Mouse (Mus musculus) limb, embryonic 12.5 days (tissue): ENCODE data around the gene Dab1. TPM values are rescaled to one million over a fixed set of nuclear protein-coding genes. Genes with fewer than 3 reads are reported as not detected.

Source experiments
- ATAC-seq: fragments of 200-750 bp; cut with Nextera tagmentation; 2 replicates; pipeline ENCODE4 v1.8.0; 2017; ENCODE audit warnings: low read depth, moderate TSS enrichment; ENCODE audit not compliant: insufficient number of reproducible peaks, insufficient read depth, low FRiP score, low TSS enrichment
- H3K27ac ChIP-seq: fragments of 300-500 bp; sonication (generic); 2 replicates; pipeline ENCODE4 v1.5.1; 2016; ENCODE audit warnings: mild to moderate bottlenecking, moderate library complexity
- H3K27me3 ChIP-seq: fragments of 300-500 bp; sonication (generic); 2 replicates; pipeline ENCODE4 v1.6.1; 2016; ENCODE audit warnings: mild to moderate bottlenecking, moderate library complexity
- H3K36me3 ChIP-seq: fragments of 300-500 bp; sonication (generic); 2 replicates; pipeline ENCODE4 v1.6.1; 2016; ENCODE audit warnings: mild to moderate bottlenecking, moderate library complexity
- H3K4me1 ChIP-seq: fragments of 300-500 bp; sonication (generic); replicated peaks from 2 replicates; pipeline ENCODE4 v1.6.1; 2016
- H3K4me2 ChIP-seq: fragments of 300-500 bp; sonication (generic); 2 replicates; pipeline ENCODE4 v1.6.1; 2016; ENCODE audit warnings: mild to moderate bottlenecking, moderate library complexity
- H3K4me3 ChIP-seq: fragments of 300-500 bp; sonication (generic); replicated peaks from 2 replicates; pipeline ENCODE4 v1.5.1; 2016; ENCODE audit warnings: mild to moderate bottlenecking
- H3K9ac ChIP-seq: fragments of 300-500 bp; sonication (generic); replicated peaks from 2 replicates; pipeline ENCODE4 v1.6.1; 2016; ENCODE audit warnings: mild to moderate bottlenecking, moderate library complexity
- H3K9me3 ChIP-seq: fragments of 300-500 bp; sonication (generic); 2 replicates; pipeline ENCODE4 v1.6.1; 2016; ENCODE audit warnings: mild to moderate bottlenecking, moderate library complexity
- WGBS: fragments of 180-500 bp; shearing (Covaris S2); methylation state at CpG from one replicate; pipeline ENCODE4 v1.1.7; 2016; 5-methylcytosine and 5-hydroxymethylcytosine counted together
- polyA plus RNA-seq: library from polyadenylated mRNA; unstranded; fragments of >200 nt; fragmentation: Nextera tagmentation; extraction: Ambion mirVana; gene quantifications from 2 replicates; pipeline ENCODE4 v1.2.1, GENCODE M21; 2016

The Dab1 gene
- polyA plus RNA-seq, 1 experiment from 2014 or later, result 23.8 TPM

GRCm38 (mm10) chr4:104511855-104512254 is 892.7 kb downstream of the Dab1 start:
- H3K4me3 ChIP-seq, result no peak overlapping the region
- H3K9ac ChIP-seq, result no peak overlapping the region
- no peaks in the 10 kb centered on the region for H3K27me3 ChIP-seq
- H3K27ac ChIP-seq, result no peak overlapping the region
- H3K4me1 ChIP-seq, result peaks cover 5% of the 10 kb centered on the region
- H3K4me2 ChIP-seq, result no peak overlapping the region
- WGBS, result 92% methylated on average over 6 of the region's 6 CpGs
- no peaks in the 10 kb centered on the region for H3K36me3 ChIP-seq
- no peak for ATAC-seq
- H3K9me3 ChIP-seq, result no peaks in the 10 kb centered on the region

- H3K27me3 ChIP-seq, result no peaks in the 10 kb centered on the region
- H3K4me2 ChIP-seq, result no peak overlapping the region
- WGBS, result 90% methylated on average over 8 of the region's 8 CpGs
- ATAC-seq, result no peak
- H3K4me1 ChIP-seq, result peaks cover 5% of the 10 kb centered on the region
- no peak overlapping the region for H3K27ac ChIP-seq
- no peak overlapping the region for H3K9ac ChIP-seq
- no peaks in the 10 kb centered on the region for H3K36me3 ChIP-seq
- H3K4me3 ChIP-seq, result no peak overlapping the region
- H3K9me3 ChIP-seq, result no peaks in the 10 kb centered on the region
Observed at GRCm38 (mm10) chr4:104512513-104512912, 893.4 kb downstream of the Dab1 start.

GRCm38 (mm10) chr4:104513622-104514021 is 894.5 kb downstream of the Dab1 start:
- no peak overlapping the region for H3K27ac ChIP-seq
- WGBS, result 73% methylated on average over 7 of the region's 7 CpGs
- H3K27me3 ChIP-seq, result no peaks in the 10 kb centered on the region
- no peaks in the 10 kb centered on the region for H3K9me3 ChIP-seq
- no peak overlapping the region for H3K9ac ChIP-seq
- no peaks in the 10 kb centered on the region for H3K36me3 ChIP-seq
- no peak overlapping the region for H3K4me2 ChIP-seq
- no peak overlapping the region for H3K4me3 ChIP-seq
- H3K4me1 ChIP-seq, result peaks cover 5% of the 10 kb centered on the region
- no peak for ATAC-seq

- Histone ChIP-seq H3K27me3 (no peaks in the 10 kb centered on the region), H3K4me1 (peaks cover 5% of the 10 kb centered on the region), H3K9me3 (no peaks in the 10 kb centered on the region), H3K4me2 (peak overlapping the region; percentile 46), H3K36me3 (no peaks in the 10 kb centered on the region), H3K4me3 (0 out of 2 replicates have a peak overlapping the region, but pooled peaks have one; percentile 18), H3K27ac (no peak overlapping the region), H3K9ac (no peak overlapping the region)
- WGBS, result 5% methylated on average over 10 of the region's 10 CpGs
- ATAC-seq, result no peak
Observed at GRCm38 (mm10) chr4:104514568-104515000, 895.4 kb downstream of the Dab1 start.

- Histone ChIP-seq H3K9ac (no peak overlapping the region), H3K27me3 (no peaks in the 10 kb centered on the region), H3K4me3 (no peak overlapping the region), H3K27ac (no peak overlapping the region), H3K4me2 (no peak overlapping the region), H3K36me3 (no peaks in the 10 kb centered on the region), H3K4me1 (peaks cover 5% of the 10 kb centered on the region), H3K9me3 (no peaks in the 10 kb centered on the region)
- WGBS, result 57% methylated on average over 5 of the region's 5 CpGs
- no peak for ATAC-seq
Observed at GRCm38 (mm10) chr4:104515681-104516080, 896.5 kb downstream of the Dab1 start.

GRCm38 (mm10) chr4:104522324-104522723 is 903.2 kb downstream of the Dab1 start:
- H3K4me2 ChIP-seq, result no peak overlapping the region
- no peak overlapping the region for H3K27ac ChIP-seq
- H3K36me3 ChIP-seq, result no peaks in the 10 kb centered on the region
- no peaks in the 10 kb centered on the region for H3K4me1 ChIP-seq
- no peaks in the 10 kb centered on the region for H3K9me3 ChIP-seq
- no peak overlapping the region for H3K9ac ChIP-seq
- no peaks in the 10 kb centered on the region for H3K27me3 ChIP-seq
- ATAC-seq, result no peak
- 76% methylated on average over 8 of the region's 8 CpGs for WGBS
- no peak overlapping the region for H3K4me3 ChIP-seq

GRCm38 (mm10) chr4:104523776-104524175 is 904.6 kb downstream of the Dab1 start:
- H3K36me3 ChIP-seq, result no peaks in the 10 kb centered on the region
- no peaks in the 10 kb centered on the region for H3K4me1 ChIP-seq
- H3K9ac ChIP-seq, result no peak overlapping the region
- no peak for ATAC-seq
- H3K27ac ChIP-seq, result no peak overlapping the region
- H3K9me3 ChIP-seq, result no peaks in the 10 kb centered on the region
- no peak overlapping the region for H3K4me2 ChIP-seq
- no peak overlapping the region for H3K4me3 ChIP-seq
- no peaks in the 10 kb centered on the region for H3K27me3 ChIP-seq
- WGBS, result 82% methylated on average over 7 of the region's 7 CpGs

- Histone ChIP-seq H3K9ac (no peak overlapping the region), H3K4me3 (no peak overlapping the region), H3K4me1 (no peaks in the 10 kb centered on the region), H3K27ac (no peak overlapping the region), H3K9me3 (no peaks in the 10 kb centered on the region), H3K36me3 (no peaks in the 10 kb centered on the region), H3K27me3 (no peaks in the 10 kb centered on the region), H3K4me2 (no peak overlapping the region)
- WGBS, result 71% methylated on average over 4 of the region's 4 CpGs
- ATAC-seq, result no peak
Observed at GRCm38 (mm10) chr4:104529905-104530646, 910.9 kb downstream of the Dab1 start.

- no peaks in the 10 kb centered on the region for H3K4me1 ChIP-seq
- no peak overlapping the region for H3K4me3 ChIP-seq
- no peaks in the 10 kb centered on the region for H3K9me3 ChIP-seq
- H3K9ac ChIP-seq, result no peak overlapping the region
- 89% methylated on average over 4 of the region's 4 CpGs for WGBS
- no peak overlapping the region for H3K4me2 ChIP-seq
- no peaks in the 10 kb centered on the region for H3K27me3 ChIP-seq
- ATAC-seq, result no peak
- no peaks in the 10 kb centered on the region for H3K36me3 ChIP-seq
- H3K27ac ChIP-seq, result no peak overlapping the region
Observed at GRCm38 (mm10) chr4:104532846-104533245, 913.7 kb downstream of the Dab1 start.

GRCm38 (mm10) chr4:104538420-104538819 is 919.3 kb downstream of the Dab1 start:
- H3K4me3 ChIP-seq, result no peak overlapping the region
- H3K27me3 ChIP-seq, result no peaks in the 10 kb centered on the region
- no peak overlapping the region for H3K4me2 ChIP-seq
- no peaks in the 10 kb centered on the region for H3K9me3 ChIP-seq
- no peaks in the 10 kb centered on the region for H3K4me1 ChIP-seq
- H3K27ac ChIP-seq, result no peak overlapping the region
- no peaks in the 10 kb centered on the region for H3K36me3 ChIP-seq
- WGBS, result 80% methylated on average over 3 of the region's 3 CpGs
- ATAC-seq, result no peak
- no peak overlapping the region for H3K9ac ChIP-seq

GRCm38 (mm10) chr4:104539047-104539446 is 919.9 kb downstream of the Dab1 start:
- H3K4me2 ChIP-seq, result no peak overlapping the region
- no peak for ATAC-seq

GRCm38 (mm10) chr4:104547091-104547490 is 927.9 kb downstream of the Dab1 start:
- no peak for ATAC-seq
- H3K4me1 ChIP-seq, result peaks cover 13% of the 10 kb centered on the region
- H3K27ac ChIP-seq, result no peak overlapping the region
- no peak overlapping the region for H3K9ac ChIP-seq
- WGBS, result 88% methylated on average over 5 of the region's 5 CpGs
- H3K9me3 ChIP-seq, result no peaks in the 10 kb centered on the region
- no peaks in the 10 kb centered on the region for H3K36me3 ChIP-seq
- no peak overlapping the region for H3K4me3 ChIP-seq
- no peaks in the 10 kb centered on the region for H3K27me3 ChIP-seq
- H3K4me2 ChIP-seq, result no peak overlapping the region

More at GRCm38 (mm10) chr4:104539047-104539446, 919.9 kb downstream of the Dab1 start:
- 75% methylated on average over 2 of the region's 2 CpGs for WGBS
- Histone ChIP-seq H3K4me1 (no peaks in the 10 kb centered on the region), H3K27ac (no peak overlapping the region), H3K9me3 (no peaks in the 10 kb centered on the region), H3K36me3 (no peaks in the 10 kb centered on the region), H3K9ac (no peak overlapping the region), H3K27me3 (no peaks in the 10 kb centered on the region), H3K4me3 (no peak overlapping the region)
